Comparison of ENCODE assay signal across 16 mouse cellular contexts in the genomic region with DNA sequence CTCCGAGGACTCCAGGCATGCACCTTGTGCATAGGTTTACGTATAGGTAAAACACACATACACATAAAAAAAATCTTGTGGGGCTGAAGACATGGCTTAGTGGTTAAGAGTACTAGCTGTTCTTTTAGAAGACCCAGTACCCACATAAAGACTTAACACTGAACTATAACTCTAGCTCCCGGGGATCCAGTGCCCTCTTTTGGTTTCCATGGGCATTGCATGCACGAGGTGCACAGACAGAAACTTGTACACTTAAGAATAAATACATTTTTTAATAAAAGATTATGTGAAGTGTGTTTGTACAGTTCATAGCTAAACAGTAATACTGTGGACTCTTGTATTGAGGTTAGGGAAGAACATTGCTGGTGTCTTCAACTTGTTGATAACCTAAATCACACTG. TPM values are rescaled to one million over a fixed set of nuclear protein-coding genes. Genes with fewer than 3 reads are reported as not detected.
DNase-seq lines count a peak whose midpoint lies in the region; ATAC-seq and TF ChIP-seq lines count a peak whose summit lies in the region.
"Had no signal": no experiment of that assay in that cellular context is flagged by ENCODE, and none has a peak within 500 bp of the region (broad histone marks: within the 10 kb centered on the region; RNA-seq: fewer than 3 reads in every experiment).

No protein-coding gene starts in this region.

- no peak for TF ChIP-seq EP300 in heart, adult 2 months (IDR thresholded peaks at IDR 0.05; ENCODE audit: insufficient read depth, low read depth, low read length)

- no peak overlapping the region for H3K4me3 ChIP-seq in heart, adult 2 months
- no peak overlapping the region for H3K4me3 ChIP-seq in heart, embryonic 11.5 days (ENCODE audit: low read depth, low read length)
- no peak overlapping the region for H3K4me3 ChIP-seq in lung, embryonic 14.5 days (ENCODE audit: low read depth, low read length)
- H3K4me3 ChIP-seq in neural tube, embryonic 15.5 days (replicated peaks) = no peak overlapping the region
- H3K4me3 ChIP-seq: embryonic facial prominence, embryonic 15.5 days; heart, embryonic 10.5 days; hindbrain, embryonic 15.5 days; limb, embryonic 12.5 days; megakaryocyte, embryonic 14.5 days; neural tube, embryonic 12.5 days had no signal

- WGBS in heart, adult 2 months = 93% methylated on average over 4 of the region's 4 CpGs
- WGBS in heart, embryonic 11.5 days (ENCODE audit: insufficient replicate concordance) = 82% methylated on average over 4 of the region's 4 CpGs
- WGBS in lung, embryonic 14.5 days = 92% methylated on average over 4 of the region's 4 CpGs
- WGBS in neural tube, embryonic 15.5 days = 98% methylated on average over 4 of the region's 4 CpGs

- intact Hi-C loops in heart, adult 2 months (cut with DNase I) = no loop called here

- no peaks in the 10 kb centered on the region for H3K27me3 ChIP-seq in heart, adult 2 months (ENCODE audit: control insufficient read depth, insufficient read depth, low read length)
- H3K27me3 ChIP-seq in heart, embryonic 11.5 days (ENCODE audit: control insufficient read depth, insufficient read depth, low read length) = no peaks in the 10 kb centered on the region
- H3K27me3 ChIP-seq in lung, embryonic 14.5 days (ENCODE audit: insufficient read depth, low read length) = no peaks in the 10 kb centered on the region
- no peaks in the 10 kb centered on the region for H3K27me3 ChIP-seq in neural tube, embryonic 15.5 days (replicated peaks)
- H3K27me3 ChIP-seq: embryonic facial prominence, embryonic 15.5 days; hindbrain, embryonic 15.5 days; limb, embryonic 12.5 days; megakaryocyte, embryonic 14.5 days; neural tube, embryonic 12.5 days had no signal

- no peak overlapping the region for H3K27ac ChIP-seq in heart, adult 2 months
- no peak overlapping the region for H3K27ac ChIP-seq in heart, embryonic 11.5 days (ENCODE audit: low read depth, low read length)
- H3K27ac ChIP-seq in lung, embryonic 14.5 days (ENCODE audit: low read depth) = no peak overlapping the region
- H3K27ac ChIP-seq in neural tube, embryonic 15.5 days (replicated peaks) = no peak overlapping the region
- H3K27ac ChIP-seq: embryonic facial prominence, embryonic 15.5 days; heart, embryonic 10.5 days; hindbrain, embryonic 15.5 days; limb, embryonic 12.5 days; neural tube, embryonic 12.5 days had no signal

- peak; percentile 63 for TF ChIP-seq CTCF in heart, adult 2 months (IDR thresholded peaks at IDR 0.05)
- TF ChIP-seq CTCF in lung, embryonic 14.5 days (IDR thresholded peaks at IDR 0.05; ENCODE audit: low read depth) = peak; percentile 43

- no peak for TF ChIP-seq POLR2A in heart, adult 2 months (IDR thresholded peaks at IDR 0.05; ENCODE audit: insufficient read depth, low read depth, low read length)

- H3K9me3 ChIP-seq in heart, embryonic 11.5 days (replicated peaks; ENCODE audit: control insufficient read depth, low read length) = no peaks in the 10 kb centered on the region
- H3K9me3 ChIP-seq in lung, embryonic 14.5 days (ENCODE audit: low read depth, low read length) = no peaks in the 10 kb centered on the region
- no peaks in the 10 kb centered on the region for H3K9me3 ChIP-seq in neural tube, embryonic 15.5 days (replicated peaks)
- H3K9me3 ChIP-seq: embryonic facial prominence, embryonic 15.5 days; heart, embryonic 10.5 days; hindbrain, embryonic 15.5 days; limb, embryonic 12.5 days; megakaryocyte, embryonic 14.5 days; neural tube, embryonic 12.5 days had no signal

- H3K4me1 ChIP-seq in heart, adult 2 months (ENCODE audit: control insufficient read depth, insufficient read depth, low read length) = peaks cover under 1% of the 10 kb centered on the region; the same call in 1 of the 2 replicates
- peaks cover 1% of the 10 kb centered on the region for H3K4me1 ChIP-seq in heart, embryonic 11.5 days (ENCODE audit: control insufficient read depth, insufficient read depth, low read length)
- H3K4me1 ChIP-seq in lung, embryonic 14.5 days (ENCODE audit: insufficient read depth) = 0 out of 2 replicates have a peak, but pooled peaks cover 4% of the 10 kb centered on the region
- no peaks in the 10 kb centered on the region for H3K4me1 ChIP-seq in neural tube, embryonic 15.5 days
- H3K4me1 ChIP-seq: embryonic facial prominence, embryonic 15.5 days; hindbrain, embryonic 15.5 days; neural tube, embryonic 12.5 days had no signal

- no peak overlapping the region for H3K4me2 ChIP-seq in heart, embryonic 11.5 days
- H3K4me2 ChIP-seq in lung, embryonic 14.5 days = no peak overlapping the region
- no peak overlapping the region for H3K4me2 ChIP-seq in neural tube, embryonic 15.5 days
- H3K4me2 ChIP-seq: embryonic facial prominence, embryonic 15.5 days; hindbrain, embryonic 15.5 days; limb, embryonic 12.5 days; neural tube, embryonic 12.5 days had no signal

- no peak for DNase-seq in heart, adult 2 months
- peak; percentile 13 for DNase-seq in lung, embryonic 14.5 days
- DNase-seq in lung, postnatal 36 days = no peak
- peak; percentile 15 for DNase-seq in NIH3T3 (ENCODE audit: low read depth)
- DNase-seq in thymus, postnatal 14 days = peak; percentile 27
- no peak for DNase-seq in cerebellum, adult 9-11 months
- DNase-seq: adrenal gland, postnatal 25 days; cerebellum, adult 8-10 months had no signal

- 0 out of 2 replicates have a peak, but pooled peaks cover 2% of the 10 kb centered on the region for H3K79me2 ChIP-seq in heart, adult 2 months (replicated peaks; ENCODE audit: control insufficient read depth, insufficient read depth, low read length)

- H3K36me3 ChIP-seq in heart, adult 2 months (ENCODE audit: control insufficient read depth, insufficient read depth, low read length) = 0 out of 2 replicates have a peak, but pooled peaks cover 2% of the 10 kb centered on the region
- H3K36me3 ChIP-seq in heart, embryonic 11.5 days (ENCODE audit: control insufficient read depth, insufficient read depth, low read length) = no peaks in the 10 kb centered on the region
- H3K36me3 ChIP-seq in lung, embryonic 14.5 days (ENCODE audit: insufficient read depth) = no peaks in the 10 kb centered on the region
- H3K36me3 ChIP-seq in neural tube, embryonic 15.5 days = no peaks in the 10 kb centered on the region
- H3K36me3 ChIP-seq: hindbrain, embryonic 15.5 days had no signal

- ATAC-seq in heart, embryonic 11.5 days (replicated peaks; ENCODE audit: insufficient number of reproducible peaks, low FRiP score, low TSS enrichment) = no peak
- ATAC-seq in lung, embryonic 14.5 days (ENCODE audit: insufficient read depth) = no peak
- no peak for ATAC-seq in neural tube, embryonic 15.5 days (ENCODE audit: low FRiP score)

- no peak overlapping the region for H3K9ac ChIP-seq in heart, adult 2 months (ENCODE audit: low read depth, low read length)
- no peak overlapping the region for H3K9ac ChIP-seq in heart, embryonic 11.5 days (ENCODE audit: low read depth, low read length)
- H3K9ac ChIP-seq in lung, embryonic 14.5 days = no peak overlapping the region
- H3K9ac ChIP-seq in neural tube, embryonic 15.5 days (replicated peaks) = no peak overlapping the region
- H3K9ac ChIP-seq: embryonic facial prominence, embryonic 15.5 days; hindbrain, embryonic 15.5 days; limb, embryonic 12.5 days; neural tube, embryonic 12.5 days had no signal

RNA-seq across cellular contexts. Expression of gene Nf1, which starts 33.5 kb away (rescaled TPM):
- 10 to 100 TPM; 30.5 to 30.9 TPM for total RNA-seq in heart, adult 2 months (2021)
- 8.5 and 13.5 TPM in 2 replicates for polyA plus RNA-seq in heart, adult 2 months (2012; rRNA removed)
- polyA plus RNA-seq in heart, embryonic 11.5 days (2014; fragmentation: Nextera tagmentation; extraction: Ambion mirVana) = 6.1 and 9.6 TPM in 2 replicates
- polyA plus RNA-seq in lung, embryonic 14.5 days (2014; fragmentation: Nextera tagmentation; extraction: Ambion mirVana) = 10.2 and 12.6 TPM in 2 replicates
- 5.4 and 5.6 TPM in 2 replicates for polyA plus RNA-seq in neural tube, embryonic 15.5 days (2015; fragmentation: Nextera tagmentation; extraction: Ambion mirVana)

Comparison
In these comparisons a context has a peak if more than half of its experiments do, and no peak if none do; other contexts are left out.
1. DNase-seq: peak in lung, embryonic 14.5 days (single experiment), NIH3T3 (single experiment) and thymus, postnatal 14 days (single experiment); none in heart, adult 2 months (0 of 2), lung, postnatal 36 days (single experiment) and cerebellum, adult 9-11 months (single experiment).